Mouse (Mus musculus) kidney, postnatal 36 days (tissue): ENCODE data around the gene Phldb1.
"Not testable (repeated sequence)": the region's sequence is repeated elsewhere in the genome, so short reads cannot be mapped to it uniquely, and the experiment has no call there.

Source experiments
- DNase-seq, 2 experiments: peaks; one replicate each; pipeline ENCODE4 v3.0.0; 2021 to 2022; ENCODE audit warnings: mixed read lengths in 2 of 2

Phldb1 gene

DNA sequence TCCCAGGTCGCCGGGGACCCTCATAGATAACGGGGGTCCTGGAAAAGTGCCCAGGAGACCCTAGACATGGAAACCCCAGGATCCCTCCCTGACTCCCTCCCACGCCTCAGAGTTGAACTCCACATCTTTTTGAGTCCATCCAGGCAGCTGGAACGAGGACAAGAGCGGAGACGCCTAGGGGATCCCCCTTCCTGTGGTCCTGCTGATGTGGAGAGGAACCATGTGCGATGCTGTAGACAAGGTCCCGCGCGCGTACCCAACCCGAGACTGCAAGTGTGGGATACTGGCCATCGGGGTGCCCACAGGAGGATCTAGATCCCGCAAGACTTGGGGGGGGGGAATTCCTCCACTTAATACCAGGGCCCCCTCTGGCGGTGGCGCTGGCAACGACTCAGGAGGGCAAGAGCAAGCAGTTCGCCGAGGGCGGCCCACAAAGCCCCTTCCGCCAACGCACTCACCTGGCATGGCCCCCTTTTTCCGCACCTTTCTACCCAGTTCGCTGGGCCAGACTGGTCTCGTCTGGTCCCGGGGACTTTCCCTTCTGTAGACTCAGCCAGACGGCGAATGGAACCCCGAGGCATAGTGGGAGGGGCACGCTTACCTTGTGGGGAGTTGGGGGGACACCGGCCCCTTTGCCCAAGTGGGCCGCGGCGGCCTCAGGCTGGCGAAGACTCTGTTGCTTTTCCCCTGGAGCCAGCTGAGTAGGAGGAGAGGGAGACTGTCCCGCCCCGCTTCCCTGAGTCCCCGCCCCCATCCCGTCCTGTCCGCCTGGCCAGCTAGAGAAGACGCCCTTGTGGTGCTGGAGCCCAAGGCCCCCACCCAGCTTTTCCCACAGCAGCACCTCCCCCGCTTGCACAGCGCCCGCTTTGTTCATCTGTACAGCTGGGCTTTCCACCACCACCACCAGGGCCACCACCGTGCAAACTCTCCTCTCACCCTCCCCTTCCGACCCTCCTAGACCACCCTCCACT, at the start of gene Phldb1:
Gene Phldb1 (minus strand): TSS at position 675 of the 971 bp plus-strand sequence.
- peak; percentile 81 to 91 for DNase-seq

GRCm38 (mm10) chr9:44772750-44773651, 38.0 kb upstream of the Phldb1 start:
- peak; percentile 97 for DNase-seq

- no peak for DNase-seq
These were observed 37.4 kb upstream of the Phldb1 start for GRCm38 (mm10) chr9:44772392-44772749.

- no peak for DNase-seq
These were observed 36.4 kb upstream of the Phldb1 start for GRCm38 (mm10) chr9:44771376-44771775.

- DNase-seq: not testable (repeated sequence)
These were observed 33.0 kb upstream of the Phldb1 start for GRCm38 (mm10) chr9:44768029-44768394.

DNA sequence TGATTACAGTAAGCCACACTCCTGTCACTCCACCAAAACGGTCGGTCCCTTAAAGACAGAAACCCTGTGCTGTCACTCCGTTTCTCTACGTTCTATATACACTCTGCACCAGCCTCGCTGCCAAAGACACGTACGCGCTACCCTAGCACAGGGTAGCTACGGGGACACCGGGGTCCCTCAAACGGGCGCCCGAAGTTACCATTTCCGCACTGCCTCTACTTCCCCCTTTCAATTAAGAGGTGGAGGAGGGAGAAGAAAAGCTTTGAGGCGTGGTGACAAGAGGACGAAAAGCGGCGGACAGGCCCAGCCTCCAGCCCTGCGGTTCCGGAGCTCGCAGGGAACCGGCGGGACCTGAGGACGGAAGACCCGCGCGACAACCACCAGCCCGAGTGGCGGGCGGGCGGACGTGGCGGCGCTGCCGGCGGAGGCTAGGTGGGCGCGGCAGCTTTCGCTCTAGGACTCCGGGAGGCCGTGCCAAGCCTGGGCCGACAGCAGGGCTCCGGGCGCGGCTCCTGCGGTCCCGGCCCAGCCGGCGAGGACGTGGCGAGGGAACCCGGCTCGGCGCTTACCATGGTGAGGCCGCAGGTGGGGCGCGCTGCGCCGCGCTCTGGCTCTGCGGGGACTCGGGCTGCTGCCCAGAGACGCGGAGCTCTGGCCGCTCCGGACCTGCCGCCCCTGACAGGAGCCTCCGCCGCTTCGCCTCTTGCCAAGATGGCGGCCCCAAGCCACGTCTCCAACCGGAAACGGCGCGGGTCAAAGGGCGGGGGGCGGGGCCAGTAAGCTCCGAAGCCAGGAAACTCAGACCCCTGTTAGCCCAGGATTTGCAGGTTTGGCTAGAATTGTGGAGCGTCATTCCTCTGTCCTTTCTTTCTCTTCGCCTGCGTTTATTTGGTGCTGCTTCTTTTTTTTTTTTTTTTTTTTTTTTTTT, 32.4 kb upstream of the Phldb1 start, which contains the start of the genes Arcn1 and Ift46:
Gene Arcn1 (minus strand): TSS at position 745 of the 928 bp plus-strand sequence.
Gene Ift46 (plus strand): TSS at position 808 of the 928 bp plus-strand sequence.
- peak; percentile 81 to 88 for DNase-seq

GRCm38 (mm10) chr9:44760873-44761272, 25.9 kb upstream of the Phldb1 start:
- no peak for DNase-seq

DNA sequence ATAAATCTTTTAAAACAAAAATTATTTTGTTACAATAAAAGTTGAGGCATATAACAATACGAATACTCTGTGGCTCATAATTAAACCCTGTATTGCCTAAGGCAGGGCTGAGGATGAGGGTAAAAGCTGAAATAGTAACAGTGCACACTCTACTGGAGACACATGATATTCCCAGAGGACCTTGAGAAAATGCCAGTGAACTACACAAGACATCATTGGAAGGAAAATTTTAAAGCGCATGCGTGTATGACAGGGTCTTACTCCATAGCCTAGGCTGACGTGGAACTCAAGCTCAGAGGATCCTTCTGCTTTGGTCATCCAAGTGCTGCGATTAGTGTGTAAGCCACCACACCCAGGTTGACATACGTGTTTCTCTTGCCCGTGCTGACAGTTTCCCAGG, 13.5 kb upstream of the Phldb1 start:
- peak in 1 of 2 experiments; percentile 28 for DNase-seq

DNA sequence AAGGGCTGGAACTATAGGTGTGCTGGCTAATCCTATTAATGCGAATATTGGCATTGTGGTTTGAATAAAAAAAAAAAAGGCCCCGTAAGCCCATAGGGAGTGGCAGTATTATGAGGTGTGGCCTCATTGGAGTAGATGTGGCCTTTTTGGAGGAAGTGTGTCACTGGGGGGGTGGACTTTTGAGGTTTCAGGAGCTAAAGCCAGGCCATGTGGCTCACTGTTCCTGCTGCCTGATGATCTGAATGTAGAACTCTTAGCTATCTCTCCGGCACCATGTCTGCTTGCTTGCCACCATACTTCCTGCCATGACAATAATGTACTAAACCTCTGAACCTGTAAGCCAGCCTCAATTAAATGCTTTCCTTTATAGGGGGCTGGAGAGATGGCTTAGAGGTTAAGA, 12.3 kb upstream of the Phldb1 start:
- no peak for DNase-seq

DNA sequence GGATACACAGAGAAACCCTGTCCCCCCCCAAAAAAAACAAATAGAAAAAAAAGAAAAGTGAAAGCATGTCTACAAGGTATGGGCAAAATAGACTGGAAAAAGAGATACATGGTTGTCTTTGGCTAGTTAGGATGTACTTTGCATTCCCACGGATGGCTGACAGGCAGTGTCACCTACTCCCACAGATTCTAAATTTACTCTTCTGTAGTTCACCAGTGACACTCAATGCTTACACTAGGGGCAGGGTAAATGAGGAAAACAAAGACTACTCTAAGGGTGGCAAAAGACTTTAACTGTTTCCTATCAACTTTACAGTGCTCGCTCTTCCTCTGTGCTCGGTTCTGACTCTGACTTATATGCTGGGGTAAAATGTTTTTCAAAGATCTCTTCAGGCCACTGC, 11.7 kb upstream of the Phldb1 start:
- DNase-seq: no peak

- DNase-seq: no peak
These were observed 10.4 kb upstream of the Phldb1 start for GRCm38 (mm10) chr9:44745371-44745770.

DNA sequence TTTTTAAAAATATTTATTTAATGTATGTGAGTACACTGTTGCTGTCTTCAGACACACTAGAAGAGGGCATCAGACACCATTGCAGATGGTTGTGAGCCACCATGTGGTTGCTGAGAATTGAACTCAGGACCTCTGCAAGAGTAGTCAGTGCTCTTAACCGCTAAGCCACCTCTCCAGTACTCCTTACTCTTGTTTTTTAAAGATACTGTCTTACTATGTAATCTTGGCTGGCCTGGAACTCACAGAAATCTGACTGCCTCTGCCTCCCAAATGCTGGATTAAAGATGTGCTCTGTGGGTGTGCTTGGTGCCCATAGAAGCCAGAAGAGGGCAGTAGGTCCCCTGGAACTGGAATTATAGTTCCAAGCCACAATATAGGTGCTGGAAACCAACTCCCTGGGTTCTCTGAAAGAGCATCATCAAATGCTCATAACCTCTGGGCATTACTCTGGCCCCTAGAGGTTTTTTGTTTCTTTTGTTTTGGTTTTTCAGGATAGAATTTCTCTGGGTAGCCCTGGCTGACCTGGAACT, 5.7 kb upstream of the Phldb1 start:
- no peak for DNase-seq

GRCm38 (mm10) chr9:44737240-44737949, 2.4 kb upstream of the Phldb1 start:
- DNase-seq: peak; percentile 60 to 64

- peak; percentile 44 to 69 for DNase-seq
These were observed 1.3 kb upstream of the Phldb1 start for GRCm38 (mm10) chr9:44736301-44736700.

DNA sequence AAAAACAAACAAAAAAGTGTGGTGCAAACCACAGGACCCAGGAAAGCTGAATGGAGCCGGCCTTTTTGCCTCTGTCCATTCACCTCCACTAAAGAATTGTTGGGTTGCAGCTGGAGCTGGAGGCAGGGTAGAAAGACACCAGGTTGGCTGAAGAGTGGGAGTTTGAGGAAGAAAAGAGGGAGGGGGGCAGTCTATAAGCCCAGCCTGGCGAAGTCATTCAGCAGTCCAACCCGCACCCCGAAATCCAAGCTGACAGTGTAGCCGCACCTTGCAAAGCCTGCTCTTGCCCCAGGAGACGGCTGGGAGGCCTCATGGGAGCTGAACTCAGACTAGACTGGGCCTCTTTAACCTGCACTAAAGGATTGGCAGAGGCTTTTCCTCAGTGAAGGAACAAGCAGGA, 888 bp upstream of the Phldb1 start:
- no peak for DNase-seq

- peak; percentile 67 to 73 for DNase-seq
These were observed 1.1 kb downstream of the Phldb1 start for GRCm38 (mm10) chr9:44733671-44734523.

DNA sequence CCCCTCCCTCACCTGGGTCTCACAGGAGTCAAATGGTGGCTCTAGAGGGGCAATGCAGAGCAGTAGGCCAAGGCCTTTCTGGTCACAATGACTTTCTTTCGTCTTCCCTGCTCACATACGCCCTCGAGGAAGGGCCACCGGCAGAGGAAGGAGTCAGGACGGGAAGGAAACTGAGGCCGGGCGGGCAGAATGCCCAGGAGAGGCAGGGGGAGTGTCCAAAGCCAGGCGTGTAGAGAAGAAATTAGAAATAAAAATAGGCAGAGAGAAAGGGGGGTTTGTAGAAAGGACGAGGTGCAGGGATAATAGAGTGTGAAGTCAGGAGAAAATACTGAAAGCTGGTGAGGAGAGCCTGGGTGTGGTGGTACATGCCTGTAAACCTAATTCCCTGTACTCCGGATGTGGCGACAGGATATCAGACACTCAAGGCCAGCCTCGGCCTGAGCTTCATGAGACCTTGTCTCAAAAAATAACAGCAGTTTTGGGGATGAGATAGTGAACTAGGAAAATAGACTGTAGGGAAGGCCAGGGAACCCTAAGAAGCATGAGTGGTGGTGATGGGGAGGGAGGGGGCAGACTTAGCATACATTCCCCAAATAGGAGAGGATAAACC, 2.0 kb downstream of the Phldb1 start:
- peak; percentile 47 to 64 for DNase-seq

GRCm38 (mm10) chr9:44732130-44732549, 2.9 kb downstream of the Phldb1 start:
- no peak for DNase-seq

DNA sequence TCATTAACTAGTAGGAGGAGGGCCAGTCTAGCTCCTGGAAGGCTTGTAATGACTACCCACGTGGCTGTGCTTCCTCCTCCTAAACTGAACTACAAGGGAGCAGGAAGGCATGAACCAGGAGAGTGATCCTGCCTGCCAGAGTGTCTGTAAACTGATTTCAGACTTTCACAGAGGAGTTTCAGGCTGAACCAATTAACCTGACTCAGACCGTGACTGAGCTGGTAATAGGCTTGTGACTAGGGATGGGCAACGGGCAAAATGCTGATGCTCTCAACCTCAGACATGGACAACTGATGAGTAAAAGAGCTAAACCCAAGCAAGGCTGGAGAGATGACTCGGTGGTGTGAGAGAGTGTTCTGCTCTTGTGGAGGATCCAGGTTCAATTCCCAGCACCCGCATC, 7.6 kb downstream of the Phldb1 start:
- no peak for DNase-seq
